Mouse (Mus musculus): ENCODE data around the gene Irx1. TPM values are rescaled to one million over a fixed set of nuclear protein-coding genes. Genes with fewer than 3 reads are reported as not detected.

Gene Irx1
- total RNA-seq, 1 experiment from 2014 or later, result not detected

GRCm38 (mm10) chr13:71951966-71952365, 11.6 kb downstream of the Irx1 start:
- ATAC-seq (ENCODE audit: extremely low read depth, insufficient number of reproducible peaks, low FRiP score, poor library complexity, severe bottlenecking), result no peak

GRCm38 (mm10) chr13:71949859-71950258, 13.7 kb downstream of the Irx1 start:
- ATAC-seq (ENCODE audit: extremely low read depth, insufficient number of reproducible peaks, low FRiP score, poor library complexity, severe bottlenecking), result no peak

- no peak for ATAC-seq (ENCODE audit: extremely low read depth, insufficient number of reproducible peaks, low FRiP score, poor library complexity, severe bottlenecking)
These were observed 53.2 kb downstream of the Irx1 start for GRCm38 (mm10) chr13:71910361-71910760.

Data from neutrophil, adult 5-6 weeks (primary cell).